Mouse (Mus musculus): ENCODE data around the gene Vars.
"Not testable (repeated sequence)": the region's sequence is repeated elsewhere in the genome, so short reads cannot be mapped to it uniquely, and the experiment has no call there.

Gene Vars

GRCm38 (mm10) chr17:35003022-35003838 is 2.4 kb downstream of the Vars start:
- DNase-seq (ENCODE audit: low spot score), result no peak

- no peak for DNase-seq (ENCODE audit: low spot score)
Observed at GRCm38 (mm10) chr17:35004075-35004717, 3.4 kb downstream of the Vars start.

- DNase-seq (ENCODE audit: low spot score), result no peak
Observed at GRCm38 (mm10) chr17:35005158-35005557, 4.4 kb downstream of the Vars start.

- not testable (repeated sequence) for DNase-seq (ENCODE audit: low spot score)
Observed at GRCm38 (mm10) chr17:35005902-35006301, 5.1 kb downstream of the Vars start.

GRCm38 (mm10) chr17:35007387-35007991 is 6.7 kb downstream of the Vars start:
- no peak for DNase-seq (ENCODE audit: low spot score)

GRCm38 (mm10) chr17:35009586-35009985 is 8.8 kb downstream of the Vars start:
- peak; percentile 41 for DNase-seq (ENCODE audit: low spot score)

- no peak for DNase-seq (ENCODE audit: low spot score)
Observed at GRCm38 (mm10) chr17:35011440-35011839, 10.7 kb downstream of the Vars start.

- no peak for DNase-seq (ENCODE audit: low spot score)
Observed at GRCm38 (mm10) chr17:35012430-35012829, 11.6 kb downstream of the Vars start.

GRCm38 (mm10) chr17:35013221-35013620 is 12.4 kb downstream of the Vars start:
- no peak for DNase-seq (ENCODE audit: low spot score)

GRCm38 (mm10) chr17:35015296-35015695 is 14.5 kb downstream of the Vars start:
- DNase-seq (ENCODE audit: low spot score), result no peak

GRCm38 (mm10) chr17:35016376-35016775 is 15.6 kb downstream of the Vars start, which contains the start of gene Vwa7:
TSS of gene Vwa7 (plus strand) at chr17:35016579.
- DNase-seq (ENCODE audit: low spot score), result no peak

GRCm38 (mm10) chr17:35016791-35017705 is 16.3 kb downstream of the Vars start:
- no peak for DNase-seq (ENCODE audit: low spot score)

GRCm38 (mm10) chr17:35017706-35018030 is 16.9 kb downstream of the Vars start:
- DNase-seq (ENCODE audit: low spot score), result no peak

- DNase-seq (ENCODE audit: low spot score), result no peak
Observed at GRCm38 (mm10) chr17:35018171-35018570, 17.4 kb downstream of the Vars start.

- DNase-seq (ENCODE audit: low spot score), result no peak
Observed at GRCm38 (mm10) chr17:35019894-35020293, 19.1 kb downstream of the Vars start.

GRCm38 (mm10) chr17:35020551-35020950 is 19.8 kb downstream of the Vars start:
- no peak for DNase-seq (ENCODE audit: low spot score)

GRCm38 (mm10) chr17:35021163-35021808 is 20.5 kb downstream of the Vars start:
- DNase-seq (ENCODE audit: low spot score), result peak; percentile 86

- DNase-seq (ENCODE audit: low spot score), result no peak
Observed at GRCm38 (mm10) chr17:35021842-35022477, 21.2 kb downstream of the Vars start.

- DNase-seq (ENCODE audit: low spot score), result no peak
Observed at GRCm38 (mm10) chr17:35022541-35023060, 21.8 kb downstream of the Vars start.

- no peak for DNase-seq (ENCODE audit: low spot score)
Observed at GRCm38 (mm10) chr17:35023221-35023620, 22.4 kb downstream of the Vars start.

GRCm38 (mm10) chr17:35023756-35024155 is 23.0 kb downstream of the Vars start:
- DNase-seq (ENCODE audit: low spot score), result no peak

All from adipocyte (in vitro differentiated cells).